Mouse (Mus musculus) limb, embryonic 10.5 days (tissue): ENCODE measurements around the gene Dnajb3. TPM values are rescaled to one million over a fixed set of nuclear protein-coding genes. Genes with fewer than 3 reads are reported as not detected.
A peak's percentile ranks its signal among the peaks of the same experiment; 100 is the strongest.
"Not testable (repeated sequence)": the region's sequence is repeated elsewhere in the genome, so short reads cannot be mapped to it uniquely, and the experiment has no call there.

Experiments
- DNase-seq: peaks from one replicate; pipeline ENCODE4 v3.0.0-alpha.2; 2017; ENCODE audit warnings: low spot score
- H3K27ac ChIP-seq: fragments of 300-500 bp; sonication (generic); 2 replicates; pipeline ENCODE4 v1.5.1; 2016; ENCODE audit warnings: mild to moderate bottlenecking
- H3K27me3 ChIP-seq: fragments of 300-500 bp; sonication (generic); 2 replicates; pipeline ENCODE4 v1.6.1; 2016; ENCODE audit warnings: low read depth, mild to moderate bottlenecking; ENCODE audit not compliant: poor library complexity, severe bottlenecking
- H3K36me3 ChIP-seq: fragments of 300-500 bp; sonication (generic); 2 replicates; pipeline ENCODE4 v1.6.1; 2016; ENCODE audit warnings: mild to moderate bottlenecking, moderate library complexity
- H3K4me1 ChIP-seq: fragments of 300-500 bp; sonication (generic); 2 replicates; pipeline ENCODE4 v1.6.1; 2016
- H3K4me3 ChIP-seq: fragments of 300-500 bp; sonication (generic); 2 replicates; pipeline ENCODE4 v1.5.1; 2016; ENCODE audit warnings: mild to moderate bottlenecking, moderate library complexity
- H3K9me3 ChIP-seq: fragments of 300-500 bp; sonication (generic); replicated peaks from 2 replicates; pipeline ENCODE4 v1.6.1; 2016; ENCODE audit warnings: mild to moderate bottlenecking
- WGBS: fragments of 180-500 bp; shearing (Covaris S2); methylation state at CpG from one replicate; pipeline ENCODE4 v1.1.7; 2016; 5-methylcytosine and 5-hydroxymethylcytosine counted together
- polyA plus RNA-seq: library from polyadenylated mRNA; unstranded; fragments of >200 nt; fragmentation: Nextera tagmentation; extraction: Ambion mirVana; gene quantifications from 2 replicates; pipeline ENCODE4 v1.2.1, GENCODE M21; 2016

Dnajb3 gene
- polyA plus RNA-seq, 1 experiment from 2014 or later: 10.4 TPM

- H3K4me3 ChIP-seq: no peak overlapping the region
- whole genome bisulfite sequencing: 87% methylated on average over 3 of the region's 3 CpGs
Measured at GRCm38 (mm10) chr1:88229566-88229965, 24.0 kb upstream of the Dnajb3 start.

GRCm38 (mm10) chr1:88228121-88228520 lies 22.5 kb upstream of the Dnajb3 start:
- H3K27me3 ChIP-seq: no peaks in the 10 kb centered on the region
- 70% methylated on average over 7 of the region's 7 CpGs for WGBS
- H3K4me1 ChIP-seq: no peaks in the 10 kb centered on the region
- no peak for DNase-seq
- no peaks in the 10 kb centered on the region for H3K36me3 ChIP-seq
- no peak overlapping the region for H3K27ac ChIP-seq
- H3K4me3 ChIP-seq: no peak overlapping the region
- peaks cover 73% of the 10 kb centered on the region for H3K9me3 ChIP-seq

More at GRCm38 (mm10) chr1:88229566-88229965, 24.0 kb upstream of the Dnajb3 start:
- H3K4me1 ChIP-seq: no peaks in the 10 kb centered on the region
- DNase-seq: no peak
- H3K36me3 ChIP-seq: no peaks in the 10 kb centered on the region
- no peak overlapping the region for H3K27ac ChIP-seq
- H3K27me3 ChIP-seq: no peaks in the 10 kb centered on the region
- H3K9me3 ChIP-seq: peaks cover 85% of the 10 kb centered on the region

GRCm38 (mm10) chr1:88227482-88227881 lies 21.9 kb upstream of the Dnajb3 start:
- DNase-seq: peak; percentile 27
- 64% methylated on average over 2 of the region's 2 CpGs for whole genome bisulfite sequencing
- Histone ChIP-seq H3K27ac (no peak overlapping the region), H3K27me3 (no peaks in the 10 kb centered on the region), H3K36me3 (no peaks in the 10 kb centered on the region), H3K4me1 (no peaks in the 10 kb centered on the region), H3K4me3 (no peak overlapping the region), H3K9me3 (peaks cover 70% of the 10 kb centered on the region)

GRCm38 (mm10) chr1:88226670-88227379 lies 21.2 kb upstream of the Dnajb3 start, which contains the start of gene Mroh2a:
Gene Mroh2a, plus strand, starts transcription at chr1:88226986.
- WGBS: 60% methylated on average over 5 of the region's 5 CpGs
- H3K4me3 ChIP-seq: no peak within 1 kb of the TSS
- DNase-seq: peak; percentile 30
- no peak within 1 kb of the TSS for H3K27ac ChIP-seq
- H3K4me1 ChIP-seq: no peaks in the 10 kb centered on the region
- no peaks in the 10 kb centered on the region for H3K27me3 ChIP-seq
- no peaks in the 10 kb centered on the region for H3K36me3 ChIP-seq
- H3K9me3 ChIP-seq: peaks cover 63% of the 10 kb centered on the region

- Histone ChIP-seq H3K27ac (no peak overlapping the region), H3K27me3 (no peaks in the 10 kb centered on the region), H3K4me3 (no peak overlapping the region), H3K36me3 (no peaks in the 10 kb centered on the region), H3K4me1 (no peaks in the 10 kb centered on the region), H3K9me3 (peaks cover 54% of the 10 kb centered on the region)
- peak; percentile 29 for DNase-seq
Measured at GRCm38 (mm10) chr1:88225741-88226140, 20.2 kb upstream of the Dnajb3 start.

- not testable (repeated sequence) for H3K36me3 ChIP-seq, H3K27ac ChIP-seq, H3K27me3 ChIP-seq, H3K4me3 ChIP-seq, H3K4me1 ChIP-seq
- peak; percentile 28 for DNase-seq
- 38% methylated on average over 2 of the region's 2 CpGs for whole genome bisulfite sequencing
- peaks cover 50% of the 10 kb centered on the region for H3K9me3 ChIP-seq
Measured at GRCm38 (mm10) chr1:88225301-88225700, 19.7 kb upstream of the Dnajb3 start.

GRCm38 (mm10) chr1:88224029-88224776 lies 18.6 kb upstream of the Dnajb3 start:
- Histone ChIP-seq H3K27me3 (no peaks in the 10 kb centered on the region), H3K4me1 (no peaks in the 10 kb centered on the region), H3K4me3 (no peak overlapping the region), H3K36me3 (no peaks in the 10 kb centered on the region), H3K27ac (no peak overlapping the region), H3K9me3 (peaks cover 39% of the 10 kb centered on the region)
- peak; percentile 36 for DNase-seq
- WGBS: 77% methylated on average over 2 of the region's 2 CpGs

GRCm38 (mm10) chr1:88223591-88223990 lies 18.0 kb upstream of the Dnajb3 start:
- Histone ChIP-seq H3K4me1 (no peaks in the 10 kb centered on the region), H3K36me3 (no peaks in the 10 kb centered on the region), H3K27ac (no peak overlapping the region), H3K27me3 (no peaks in the 10 kb centered on the region), H3K4me3 (no peak overlapping the region), H3K9me3 (peaks cover 33% of the 10 kb centered on the region)
- 58% methylated on average over 1 of the region's 1 CpGs for WGBS
- peak; percentile 35 for DNase-seq

GRCm38 (mm10) chr1:88223011-88223515 lies 17.5 kb upstream of the Dnajb3 start:
- H3K27me3 ChIP-seq, H3K36me3 ChIP-seq, H3K4me3 ChIP-seq, H3K27ac ChIP-seq, H3K4me1 ChIP-seq: not testable (repeated sequence)
- peak; percentile 38 for DNase-seq
- H3K9me3 ChIP-seq: peaks cover 29% of the 10 kb centered on the region

- DNase-seq: no peak
Measured at GRCm38 (mm10) chr1:88222216-88222615, 16.6 kb upstream of the Dnajb3 start.

GRCm38 (mm10) chr1:88220336-88220735 lies 14.8 kb upstream of the Dnajb3 start:
- H3K4me1 ChIP-seq: no peaks in the 10 kb centered on the region
- no peak overlapping the region for H3K4me3 ChIP-seq
- H3K27ac ChIP-seq: no peak overlapping the region
- no peaks in the 10 kb centered on the region for H3K36me3 ChIP-seq
- H3K9me3 ChIP-seq: peaks cover 24% of the 10 kb centered on the region
- DNase-seq: peak; percentile 38
- no peaks in the 10 kb centered on the region for H3K27me3 ChIP-seq

More at GRCm38 (mm10) chr1:88222216-88222615, 16.6 kb upstream of the Dnajb3 start:
- H3K4me1 ChIP-seq: no peaks in the 10 kb centered on the region
- WGBS: 62% methylated on average over 2 of the region's 2 CpGs
- H3K36me3 ChIP-seq: no peaks in the 10 kb centered on the region
- no peak overlapping the region for H3K4me3 ChIP-seq
- H3K27me3 ChIP-seq: no peaks in the 10 kb centered on the region
- H3K27ac ChIP-seq: no peak overlapping the region
- peaks cover 27% of the 10 kb centered on the region for H3K9me3 ChIP-seq

- Histone ChIP-seq H3K27me3 (no peaks in the 10 kb centered on the region), H3K36me3 (no peaks in the 10 kb centered on the region), H3K9me3 (peaks cover 34% of the 10 kb centered on the region), H3K4me1 (no peaks in the 10 kb centered on the region), H3K4me3 (no peak overlapping the region), H3K27ac (no peak overlapping the region)
- DNase-seq: peak; percentile 35
- 19% methylated on average over 1 of the region's 1 CpGs for WGBS
Measured at GRCm38 (mm10) chr1:88219054-88219453, 13.5 kb upstream of the Dnajb3 start.

- H3K27ac ChIP-seq: no peak overlapping the region
- no peak overlapping the region for H3K4me3 ChIP-seq
- peaks cover 39% of the 10 kb centered on the region for H3K9me3 ChIP-seq
- 51% methylated on average over 4 of the region's 4 CpGs for WGBS
- no peaks in the 10 kb centered on the region for H3K36me3 ChIP-seq
- no peaks in the 10 kb centered on the region for H3K4me1 ChIP-seq
- H3K27me3 ChIP-seq: no peaks in the 10 kb centered on the region
- DNase-seq: peak; percentile 36
Measured at GRCm38 (mm10) chr1:88218591-88218990, 13.0 kb upstream of the Dnajb3 start.
